Mouse (Mus musculus) kidney, adult 9 months (tissue): ENCODE measurements around the gene Rpa3.
A peak's percentile ranks its signal among the peaks of the same experiment; 100 is the strongest.

ENCODE experiments used
- DNase-seq: peaks from one replicate; pipeline ENCODE4 v3.0.0; 2022

The Rpa3 gene

GRCm38 (mm10) chr6:8259004-8259666 is at the start of gene Rpa3, which contains the start of the genes Umad1 and Gm45062:
Rpa3 (minus strand) TSS chr6:8259173.
Umad1 (plus strand) TSS chr6:8259288.
Gm45062 (plus strand) TSS chr6:8259450.
- DNase-seq: peak; percentile 99

- no peak for DNase-seq
Measured at GRCm38 (mm10) chr6:8307878-8308775, 49.2 kb upstream of the Rpa3 start.

- no peak for DNase-seq
Measured at GRCm38 (mm10) chr6:8299066-8299863, 40.3 kb upstream of the Rpa3 start.

DNA sequence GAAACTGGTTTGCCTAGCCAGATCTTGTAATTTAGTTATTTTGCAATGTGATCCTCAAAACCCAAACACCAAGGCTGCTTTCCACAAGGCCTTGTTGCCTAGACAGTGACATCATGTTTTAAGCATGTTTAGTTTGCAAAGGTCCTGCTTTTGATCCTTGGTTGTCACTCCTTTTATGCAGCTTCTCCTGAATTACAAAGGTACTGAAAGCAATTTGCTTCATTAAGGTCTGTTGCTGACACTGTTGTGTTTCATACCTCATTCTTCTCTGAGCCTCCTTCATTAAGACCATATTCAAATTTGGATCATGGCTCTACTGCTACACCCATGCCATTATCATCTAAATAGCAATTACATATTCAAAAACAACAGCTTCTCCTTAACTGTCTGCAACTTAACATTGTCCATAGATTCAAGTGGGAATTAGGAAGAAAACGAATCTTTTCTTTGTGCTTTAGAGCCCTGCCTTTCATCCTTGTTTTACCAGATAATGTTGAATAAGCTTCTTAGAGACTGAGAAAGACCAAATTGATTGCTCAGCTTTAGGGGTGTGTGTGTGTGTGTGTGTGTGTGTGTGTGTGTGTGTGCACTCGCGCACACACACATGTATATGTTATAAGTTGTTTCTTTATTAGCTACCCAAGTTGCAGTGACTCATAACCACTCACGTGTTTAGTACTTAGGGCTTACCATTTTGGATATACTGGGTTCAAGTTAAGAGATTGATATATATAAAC is 35.2 kb upstream of the Rpa3 start:
- no peak for DNase-seq

DNA sequence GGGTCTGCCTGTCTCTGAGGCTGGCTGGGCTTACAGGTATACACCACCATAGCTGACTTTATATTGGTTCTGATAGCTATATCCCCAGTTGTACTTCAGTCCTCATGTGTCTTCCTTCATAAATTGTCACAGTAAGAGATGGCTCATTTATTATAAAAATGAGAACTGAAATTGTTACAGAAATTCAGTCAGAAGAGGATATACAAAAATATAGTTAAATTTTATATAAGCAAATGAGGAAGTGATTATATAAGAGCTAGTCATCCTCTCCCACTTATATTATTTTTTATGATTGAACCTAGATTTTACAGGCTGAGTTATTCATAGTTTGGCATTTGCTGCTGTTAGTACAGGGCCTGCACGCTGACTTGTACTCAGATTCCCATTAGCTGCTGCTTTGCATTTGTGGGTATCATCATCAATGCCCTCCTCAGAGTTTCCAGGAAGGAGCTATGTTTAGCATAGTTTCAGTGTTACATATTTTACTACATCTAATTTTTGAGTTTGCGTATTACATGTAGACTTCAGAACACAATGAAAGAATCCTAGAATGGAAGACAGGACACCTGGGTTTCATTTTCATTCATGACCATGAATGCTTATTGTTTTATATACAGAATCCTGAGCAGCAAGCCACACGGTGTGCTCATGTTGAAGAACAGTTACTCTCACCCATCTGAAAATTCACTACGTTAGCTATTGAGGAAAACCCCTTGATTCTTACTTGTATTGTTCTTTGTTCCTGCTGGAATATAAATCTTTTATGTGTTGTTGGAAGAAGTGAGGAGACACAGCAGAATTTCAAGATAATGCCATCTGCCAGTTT is 30.0 kb upstream of the Rpa3 start:
- DNase-seq: no peak

GRCm38 (mm10) chr6:8286146-8286545 is 27.2 kb upstream of the Rpa3 start:
- no peak for DNase-seq

DNA sequence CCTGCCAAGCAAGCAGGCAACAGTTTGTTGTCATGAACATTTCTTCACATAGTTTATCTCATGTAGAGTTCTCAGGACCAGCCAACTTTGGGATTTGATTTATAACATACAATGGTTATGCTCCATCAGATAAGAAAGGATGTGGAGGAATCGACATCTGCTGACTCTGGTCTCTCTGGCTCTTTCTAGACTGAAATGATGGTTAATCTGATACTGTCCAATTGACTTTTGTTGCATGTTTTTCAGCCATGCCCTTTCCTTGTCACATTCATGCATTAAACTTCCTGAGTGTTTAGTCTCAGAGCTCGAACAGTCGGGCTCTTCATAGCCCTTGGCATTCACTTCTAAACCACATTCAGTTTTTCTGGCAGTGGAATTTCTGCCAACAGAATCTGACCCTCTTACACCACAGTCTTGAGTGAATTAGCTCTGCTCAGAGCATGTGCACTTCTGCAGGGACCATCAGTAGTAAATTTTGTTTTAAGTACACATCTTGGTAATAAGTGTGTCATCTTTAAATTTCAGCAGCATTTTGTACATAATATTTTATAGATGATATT is 26.5 kb upstream of the Rpa3 start:
- DNase-seq: no peak

DNA sequence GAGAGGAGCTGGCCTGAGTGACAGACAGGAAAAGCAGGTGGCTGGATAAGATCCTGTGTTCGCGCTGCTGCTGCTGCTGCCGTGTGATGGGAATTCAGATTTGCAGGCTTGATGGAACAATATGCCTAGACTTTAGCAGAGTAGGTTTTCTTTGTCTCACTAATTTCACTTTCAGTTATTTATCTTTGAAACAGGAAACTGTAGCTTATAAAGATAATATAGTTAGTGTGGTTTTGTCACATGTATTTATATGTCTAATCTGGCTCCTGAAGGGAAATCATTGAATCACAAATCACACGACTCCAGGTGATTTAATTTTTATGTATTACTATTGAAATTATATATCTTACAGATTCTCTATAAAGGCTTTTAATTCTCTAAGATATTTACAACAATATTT is 24.3 kb upstream of the Rpa3 start:
- DNase-seq: no peak

- no peak for DNase-seq
Measured at GRCm38 (mm10) chr6:8278426-8279002, 19.5 kb upstream of the Rpa3 start.

DNA sequence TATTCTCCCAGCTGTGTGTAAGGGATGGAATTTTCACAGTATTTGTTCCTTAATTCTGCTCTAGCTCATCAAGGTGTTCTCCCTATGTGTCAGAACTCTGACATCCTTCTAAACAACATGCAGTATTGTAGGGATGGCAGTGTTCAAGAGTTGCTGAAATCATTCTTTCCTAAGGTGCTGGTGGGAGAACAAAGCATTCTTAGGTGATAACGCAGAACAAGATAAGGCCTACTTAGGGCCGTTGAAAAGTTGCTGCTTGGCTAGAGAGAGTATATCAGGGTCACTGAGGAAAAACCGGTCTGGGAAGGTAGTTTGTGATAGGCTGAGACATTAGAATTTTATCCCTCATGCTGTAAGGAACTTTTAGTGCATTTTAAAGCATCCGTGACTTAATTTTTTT is 17.5 kb upstream of the Rpa3 start:
- no peak for DNase-seq

- DNase-seq: peak; percentile 81
Measured at GRCm38 (mm10) chr6:8275098-8275497, 16.1 kb upstream of the Rpa3 start.

- peak; percentile 56 for DNase-seq
Measured at GRCm38 (mm10) chr6:8274387-8275054, 15.5 kb upstream of the Rpa3 start.

GRCm38 (mm10) chr6:8271047-8271446 is 12.1 kb upstream of the Rpa3 start:
- no peak for DNase-seq

DNA sequence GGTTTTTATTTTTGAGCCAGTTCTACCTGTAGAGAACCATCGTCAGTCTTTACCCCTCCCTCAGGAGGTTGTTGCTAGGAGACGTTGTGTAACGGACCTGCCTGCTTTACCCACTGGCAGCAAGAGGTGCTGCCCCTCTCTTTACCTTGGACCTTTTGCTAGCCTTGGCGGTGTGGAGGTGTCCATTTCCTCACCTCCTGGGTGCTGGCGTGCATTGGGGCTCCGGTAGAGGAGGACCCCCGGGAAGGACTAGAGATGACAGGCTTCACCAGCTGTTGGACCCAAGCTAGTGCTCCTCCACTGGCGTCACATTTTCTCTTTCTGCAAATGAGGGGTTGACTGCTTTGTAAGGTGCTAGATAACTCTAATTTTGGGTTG is 683 bp upstream of the Rpa3 start:
- no peak for DNase-seq

DNA sequence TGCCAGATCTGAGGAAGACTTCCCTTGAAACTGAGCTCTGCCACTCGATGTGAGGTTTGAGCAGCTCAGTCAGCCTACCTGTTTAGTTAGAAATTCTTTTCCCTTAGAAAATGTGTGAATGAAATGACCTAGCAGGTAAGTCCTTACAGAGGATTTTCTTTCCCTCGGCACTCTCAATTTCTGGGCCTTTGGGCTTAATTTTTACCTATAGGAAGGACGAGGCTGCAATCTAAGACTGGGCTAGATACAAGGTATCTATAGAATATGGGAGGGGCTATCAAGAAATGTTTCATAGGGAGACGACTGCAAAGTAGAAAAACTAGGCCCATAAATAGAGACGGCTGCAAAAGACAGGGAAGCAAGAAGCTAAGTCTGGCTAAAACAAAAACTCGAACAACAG is 657 bp downstream of the Rpa3 start:
- DNase-seq: peak; percentile 14

GRCm38 (mm10) chr6:8228596-8228995 is 30.4 kb downstream of the Rpa3 start:
- DNase-seq: no peak

DNA sequence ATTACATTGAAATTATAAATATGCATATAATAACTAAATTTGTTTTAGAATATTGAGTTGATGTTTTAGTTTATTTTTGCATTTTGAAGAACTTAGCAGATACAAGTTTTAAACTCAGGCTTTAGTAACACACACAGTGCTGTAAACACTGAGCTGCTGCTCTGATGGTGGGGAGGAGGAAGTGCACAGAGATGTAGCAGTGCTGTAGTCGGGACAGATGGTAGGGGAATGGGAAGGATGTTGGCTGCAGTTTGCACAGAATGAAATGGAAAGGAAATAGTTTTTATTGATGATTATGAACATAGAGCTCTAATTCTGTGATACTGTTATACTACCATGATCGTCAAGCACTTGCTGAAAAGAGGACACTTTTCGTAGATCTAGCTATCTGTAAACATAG is 31.9 kb downstream of the Rpa3 start:
- DNase-seq: no peak

- DNase-seq: no peak
Measured at GRCm38 (mm10) chr6:8210661-8211060, 48.3 kb downstream of the Rpa3 start.

- no peak for DNase-seq
Measured at GRCm38 (mm10) chr6:8209866-8210186, 49.1 kb downstream of the Rpa3 start.

DNA sequence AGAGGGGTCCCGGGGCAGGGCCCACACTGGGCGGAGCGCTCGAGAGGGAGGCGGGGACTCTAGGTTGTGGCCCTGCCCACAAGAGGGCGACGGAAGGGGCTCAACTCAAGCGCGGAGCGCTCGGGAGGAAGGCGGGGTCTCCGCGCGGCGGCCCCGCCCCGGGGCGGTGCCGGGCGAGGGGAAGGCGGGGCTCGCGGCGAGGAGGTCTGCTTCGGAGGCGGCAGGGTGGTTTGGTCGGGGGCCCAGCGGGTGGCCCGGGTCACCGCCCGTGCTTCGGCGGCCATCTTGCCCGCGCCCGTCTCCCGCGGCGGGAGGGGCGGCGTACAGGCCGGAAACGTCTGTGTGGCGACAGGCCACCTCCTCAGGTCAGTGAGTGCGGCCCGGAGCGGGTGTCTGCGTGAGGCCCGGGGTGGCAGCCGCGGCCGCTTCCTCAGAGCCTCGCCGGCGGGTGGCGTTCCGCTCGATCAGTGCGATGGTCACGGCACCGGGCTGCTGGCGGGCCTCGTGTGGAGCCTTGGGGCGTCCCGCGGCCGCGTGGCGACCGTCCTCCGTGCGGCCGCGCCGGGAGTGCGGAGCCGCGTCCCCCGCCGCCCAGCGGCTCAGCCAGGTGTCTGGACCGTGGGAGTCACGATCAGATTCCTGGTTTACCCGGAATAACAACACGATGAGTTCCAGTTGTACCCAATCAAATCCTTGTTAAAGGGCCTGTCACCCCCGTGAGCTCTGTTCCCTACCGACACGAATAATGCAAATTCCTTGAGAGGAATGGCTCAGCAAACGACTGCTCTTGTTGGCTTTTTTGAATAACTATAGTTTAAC is 49.7 kb downstream of the Rpa3 start, which contains the start of gene Mios:
TSS of gene Mios (plus strand) at position 176 of the 819 bp plus-strand sequence.
- peak; percentile 90 for DNase-seq
